Mouse (Mus musculus): ENCODE data around the gene Hoxa11.

Hoxa11 gene

DNA sequence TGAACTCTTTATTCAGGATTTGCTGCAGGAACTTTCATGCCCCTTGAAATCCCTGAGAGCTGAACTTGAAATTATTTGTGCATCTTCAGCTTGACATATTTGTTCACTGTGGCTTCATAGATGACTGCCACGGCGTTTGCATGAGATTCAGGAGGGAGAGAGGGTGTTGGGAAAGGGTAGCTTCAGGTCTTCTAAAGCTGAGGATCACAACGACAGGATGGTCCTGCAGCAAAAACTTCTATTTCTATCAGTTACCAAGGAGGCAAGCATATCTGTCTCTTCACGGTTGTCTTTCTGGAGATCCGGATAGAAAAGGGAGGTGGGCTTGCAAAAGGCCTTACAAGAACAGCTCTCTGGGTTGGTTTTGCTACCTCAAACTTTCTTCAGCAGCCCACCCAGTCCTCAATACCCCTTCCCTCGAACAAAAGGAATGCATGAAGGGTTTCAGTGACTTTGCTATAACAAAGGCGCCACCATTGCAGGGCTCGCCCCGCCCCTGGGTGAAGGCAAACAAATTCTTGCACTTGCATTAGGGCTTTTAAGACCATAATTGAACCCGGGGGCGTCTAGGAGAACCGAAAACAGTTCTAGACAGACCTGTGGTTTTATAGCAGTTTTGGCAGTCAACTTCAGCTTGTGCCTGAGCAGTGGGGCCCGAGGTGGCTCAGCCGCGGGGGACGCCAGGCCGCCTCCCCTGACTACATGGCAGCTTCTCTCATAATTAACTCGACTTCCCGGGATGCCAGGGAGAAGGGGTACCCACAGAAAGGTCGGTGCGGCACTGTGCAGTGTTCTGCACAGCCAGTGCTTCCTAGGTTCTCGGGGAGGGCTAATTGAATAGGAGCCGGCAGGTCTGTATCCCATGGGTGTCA lies 2.4 kb upstream of the Hoxa11 start:
- DNase-seq (ENCODE audit: low spot score) = no peak

GRCm38 (mm10) chr6:52246916-52247315 lies 1.3 kb upstream of the Hoxa11 start:
- DNase-seq (ENCODE audit: low spot score) = no peak

GRCm38 (mm10) chr6:52246403-52246803 lies 793 bp upstream of the Hoxa11 start:
- DNase-seq (ENCODE audit: low spot score) = no peak

DNA sequence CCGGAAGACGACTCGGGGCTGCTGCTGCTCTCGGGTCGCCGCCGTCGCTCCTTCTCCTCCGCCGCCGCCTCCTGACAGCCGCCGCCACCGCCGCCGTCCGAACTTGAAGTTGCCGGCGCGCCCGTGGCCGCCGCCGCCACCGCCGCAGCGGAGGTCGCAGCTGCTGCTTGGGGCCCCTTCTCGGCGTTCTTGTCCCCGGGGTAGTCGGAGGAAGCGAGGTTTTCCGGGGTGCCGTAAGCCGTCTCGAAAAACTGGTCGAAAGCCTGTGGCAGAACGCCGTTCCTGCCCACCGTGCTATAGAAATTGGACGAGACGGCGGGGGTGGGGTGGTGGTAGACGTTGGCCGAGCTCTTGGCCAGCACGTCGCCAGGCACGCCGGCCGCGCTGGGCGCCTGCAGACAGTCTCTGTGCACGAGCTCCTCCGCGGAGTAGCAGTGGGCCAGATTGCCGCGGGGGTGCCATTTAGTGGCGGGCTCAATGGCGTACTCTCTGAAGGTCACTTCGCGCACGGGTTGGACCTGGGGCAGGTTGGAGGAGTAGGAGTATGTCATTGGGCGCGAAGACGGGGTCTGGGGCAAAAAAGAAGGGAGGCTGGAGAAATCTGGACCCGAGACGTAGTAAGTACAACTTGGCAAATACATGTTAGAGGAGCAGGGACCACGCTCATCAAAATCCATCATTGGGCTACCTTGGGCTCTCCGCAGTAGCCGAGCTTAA lies 412 bp downstream of the Hoxa11 start:
- DNase-seq (ENCODE audit: low spot score) = no peak

DNA sequence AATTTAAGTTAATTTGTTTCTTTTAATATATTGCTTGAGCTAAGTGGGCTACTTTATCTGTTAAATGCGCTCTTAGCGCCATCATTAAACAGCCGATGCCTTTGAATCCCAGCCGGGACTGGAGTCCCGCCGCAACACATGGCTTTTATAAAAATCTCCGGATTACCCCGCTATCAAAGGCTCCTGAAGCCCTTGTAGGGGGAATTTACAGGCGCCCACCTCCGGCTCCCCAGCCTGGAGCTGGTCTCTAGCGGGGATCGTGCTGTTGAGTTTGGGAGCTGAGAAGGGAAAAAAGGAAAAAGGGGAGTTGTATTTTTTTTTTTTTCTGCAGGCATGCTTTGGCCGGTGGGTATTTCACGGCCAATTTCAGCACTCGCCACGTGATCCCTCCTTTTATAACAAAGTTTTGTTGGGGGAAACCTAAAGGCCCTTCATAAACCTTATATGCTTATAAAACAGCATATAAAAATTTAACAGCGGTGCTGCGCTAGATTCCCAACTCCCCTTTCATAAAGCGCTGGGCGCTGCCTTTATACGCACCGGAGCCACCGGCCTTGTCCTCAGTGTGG lies 1.1 kb downstream of the Hoxa11 start:
- no peak for DNase-seq (ENCODE audit: low spot score)

GRCm38 (mm10) chr6:52243681-52244121 lies 1.9 kb downstream of the Hoxa11 start:
- no peak for DNase-seq (ENCODE audit: low spot score)

DNA sequence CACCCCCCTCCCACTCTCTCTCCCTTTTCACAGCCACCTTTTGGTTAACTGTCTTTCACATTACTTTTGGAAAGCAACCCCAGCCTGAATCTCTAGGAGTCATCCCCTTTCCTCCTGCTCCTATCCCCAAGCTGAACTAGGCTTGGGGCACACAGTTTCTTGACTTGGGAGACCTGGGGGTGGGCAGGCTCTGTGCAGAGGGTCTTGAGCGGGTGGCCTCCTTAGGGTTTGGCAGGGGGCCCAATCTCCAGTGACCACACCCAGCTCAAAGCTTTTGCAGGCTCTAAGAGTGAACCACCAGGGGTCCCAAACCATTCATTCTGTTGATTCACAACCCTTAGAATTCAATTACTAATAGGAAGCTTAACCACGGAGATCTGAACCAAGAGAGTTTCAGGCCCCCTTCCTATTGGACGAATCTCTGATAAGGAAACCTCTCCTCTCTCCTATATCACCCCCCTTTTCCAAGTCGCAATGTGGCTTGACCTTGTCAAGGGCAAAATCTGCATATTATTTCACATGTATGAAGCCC lies 2.7 kb downstream of the Hoxa11 start:
- DNase-seq (ENCODE audit: low spot score) = no peak

DNA sequence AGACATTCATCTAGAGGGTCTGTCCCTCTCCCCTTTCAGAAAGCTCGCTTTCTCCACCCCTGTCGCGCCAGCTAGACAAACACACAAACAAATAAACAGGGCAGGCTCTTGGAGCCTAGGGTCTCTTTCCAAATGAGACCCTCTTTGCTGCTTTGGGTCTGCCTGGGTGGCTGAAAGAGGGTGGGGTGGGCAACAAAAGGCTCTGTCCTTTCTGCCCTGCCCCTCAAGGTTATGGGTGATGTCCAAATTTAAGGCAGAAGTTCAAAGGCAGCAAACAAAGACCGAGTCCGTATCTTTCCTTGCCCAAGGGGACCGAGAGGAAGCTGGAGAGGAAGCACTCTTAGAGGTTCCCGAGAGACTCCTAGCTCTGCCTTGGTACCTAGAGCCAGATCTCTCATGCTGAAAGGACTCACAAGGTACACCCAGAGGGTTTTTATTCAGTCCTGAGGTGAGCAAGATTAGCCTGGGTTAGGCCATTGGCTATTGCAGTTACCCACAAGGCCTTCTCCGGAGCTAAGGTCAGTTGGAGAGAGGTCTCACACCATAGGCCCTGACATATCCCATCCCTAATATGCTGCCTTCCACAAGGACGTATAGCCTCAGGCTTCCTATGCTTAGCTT lies 4.5 kb downstream of the Hoxa11 start:
- DNase-seq (ENCODE audit: low spot score) = no peak

DNA sequence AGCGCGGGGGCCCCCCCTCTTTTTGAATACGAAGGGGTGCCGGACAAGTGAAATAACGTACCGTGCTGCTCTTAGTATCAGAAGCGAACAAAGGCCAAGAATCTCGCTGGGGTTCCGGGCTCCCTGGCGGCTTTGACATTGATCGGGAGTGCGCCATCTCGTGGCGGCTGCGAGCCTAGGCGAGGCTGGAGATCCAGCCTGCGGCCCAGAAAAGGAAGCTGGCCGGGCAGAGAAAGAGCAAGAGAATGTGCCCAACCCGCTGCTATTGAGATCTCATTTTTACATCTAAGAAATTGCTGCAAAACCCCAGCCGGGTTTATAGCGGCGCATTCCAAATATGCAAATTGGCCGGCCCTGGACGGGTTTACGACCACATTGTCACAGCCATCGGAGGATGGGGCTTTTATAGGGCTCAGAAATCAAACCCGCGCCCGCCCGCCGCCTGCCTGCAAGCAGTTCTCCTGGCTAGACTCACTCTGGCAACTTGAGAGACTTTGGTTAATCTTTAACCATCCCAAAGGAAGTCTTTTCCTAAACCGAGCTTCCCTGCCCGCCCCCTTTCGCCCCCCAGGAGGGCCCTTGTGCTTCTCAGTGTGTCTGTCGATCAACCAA lies 5.1 kb downstream of the Hoxa11 start, which contains the start of gene Hoxa10:
Gene Hoxa10 (minus strand): TSS at position 466 of the 612 bp plus-strand sequence.
- peak; percentile 51 for DNase-seq (ENCODE audit: low spot score)

GRCm38 (mm10) chr6:52239625-52240388 lies 5.8 kb downstream of the Hoxa11 start:
- no peak for DNase-seq (ENCODE audit: low spot score)

GRCm38 (mm10) chr6:52238976-52239375 lies 6.6 kb downstream of the Hoxa11 start:
- DNase-seq (ENCODE audit: low spot score) = no peak

GRCm38 (mm10) chr6:52238155-52238545 lies 7.5 kb downstream of the Hoxa11 start:
- no peak for DNase-seq (ENCODE audit: low spot score)

DNA sequence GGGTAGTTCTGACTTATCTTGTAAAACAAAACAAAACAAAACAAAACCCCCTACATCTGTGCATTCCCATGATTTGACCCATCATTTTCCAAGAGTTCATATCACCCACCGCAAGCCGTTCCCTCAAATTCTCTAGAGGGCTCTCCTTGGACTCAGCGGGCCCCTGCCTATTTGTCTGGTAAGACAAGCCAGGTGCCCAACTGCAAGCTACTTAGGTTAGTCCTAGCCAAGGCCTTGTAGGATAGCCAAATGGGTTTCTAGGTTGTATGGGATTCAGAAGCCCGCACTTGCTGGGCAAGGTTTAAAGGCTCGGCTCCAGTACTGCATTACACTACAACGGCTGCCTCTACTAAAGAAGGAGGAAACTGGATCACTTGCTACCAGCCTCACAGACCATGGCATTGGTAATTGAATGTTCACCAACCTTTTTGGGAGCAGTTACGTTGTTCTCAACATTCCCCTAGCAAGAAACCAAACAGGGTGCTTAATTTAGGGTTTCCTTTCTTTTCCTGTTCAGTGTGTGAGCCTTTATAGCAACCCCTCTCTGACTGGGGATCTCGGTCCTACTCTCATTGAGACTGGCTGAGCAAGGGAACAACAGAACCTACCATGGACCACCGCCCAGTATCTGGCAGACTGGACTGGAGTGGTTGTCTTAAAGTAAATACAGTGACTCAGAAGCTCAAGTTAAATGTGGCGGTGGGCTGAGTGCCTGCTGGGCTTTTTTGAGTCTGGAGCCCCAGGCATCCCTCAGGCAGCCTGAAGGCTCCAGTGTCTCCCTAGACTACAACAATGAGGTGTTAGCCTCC lies 8.1 kb downstream of the Hoxa11 start:
- DNase-seq (ENCODE audit: low spot score) = no peak

GRCm38 (mm10) chr6:52236806-52237205 lies 8.8 kb downstream of the Hoxa11 start:
- DNase-seq (ENCODE audit: low spot score) = no peak

DNA sequence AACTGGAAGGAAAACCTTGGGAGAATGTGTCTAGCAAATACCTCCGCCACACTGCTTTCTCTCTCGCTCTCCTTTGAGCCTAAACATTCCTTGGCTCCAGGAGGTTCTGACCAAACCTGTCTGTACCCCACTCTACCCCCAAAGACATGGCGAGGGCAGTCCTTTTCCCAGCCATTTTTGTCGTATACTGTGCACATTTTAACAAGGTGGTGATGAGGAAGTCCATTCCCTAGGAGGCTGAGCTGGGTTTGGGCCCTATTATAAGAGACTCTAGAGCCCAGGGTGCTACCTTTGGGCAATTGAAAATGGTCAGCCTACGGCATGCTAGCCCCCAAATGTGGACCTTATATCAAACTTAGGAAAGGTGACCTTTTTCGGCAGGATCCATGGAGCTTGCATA lies 9.7 kb downstream of the Hoxa11 start:
- no peak for DNase-seq (ENCODE audit: low spot score)

DNA sequence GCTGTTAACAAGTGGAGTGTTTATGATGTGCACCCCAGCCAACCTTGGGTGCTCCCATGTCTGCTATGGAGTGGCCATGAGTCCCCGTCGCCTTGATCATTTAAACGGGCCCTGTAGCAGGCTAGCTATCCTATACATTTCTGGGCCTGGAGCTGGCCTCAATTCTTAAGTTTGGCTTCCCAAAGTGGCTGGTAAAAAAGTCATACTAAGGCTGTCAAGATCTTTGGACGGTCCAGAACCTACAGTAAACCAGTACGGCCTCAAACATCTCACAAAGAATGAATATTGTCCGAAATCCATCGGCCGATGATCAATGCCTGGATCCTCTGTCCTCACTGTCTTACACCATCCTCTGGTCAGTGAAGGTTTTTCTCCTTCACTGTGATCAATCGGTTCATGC lies 10.3 kb downstream of the Hoxa11 start:
- no peak for DNase-seq (ENCODE audit: low spot score)

DNA sequence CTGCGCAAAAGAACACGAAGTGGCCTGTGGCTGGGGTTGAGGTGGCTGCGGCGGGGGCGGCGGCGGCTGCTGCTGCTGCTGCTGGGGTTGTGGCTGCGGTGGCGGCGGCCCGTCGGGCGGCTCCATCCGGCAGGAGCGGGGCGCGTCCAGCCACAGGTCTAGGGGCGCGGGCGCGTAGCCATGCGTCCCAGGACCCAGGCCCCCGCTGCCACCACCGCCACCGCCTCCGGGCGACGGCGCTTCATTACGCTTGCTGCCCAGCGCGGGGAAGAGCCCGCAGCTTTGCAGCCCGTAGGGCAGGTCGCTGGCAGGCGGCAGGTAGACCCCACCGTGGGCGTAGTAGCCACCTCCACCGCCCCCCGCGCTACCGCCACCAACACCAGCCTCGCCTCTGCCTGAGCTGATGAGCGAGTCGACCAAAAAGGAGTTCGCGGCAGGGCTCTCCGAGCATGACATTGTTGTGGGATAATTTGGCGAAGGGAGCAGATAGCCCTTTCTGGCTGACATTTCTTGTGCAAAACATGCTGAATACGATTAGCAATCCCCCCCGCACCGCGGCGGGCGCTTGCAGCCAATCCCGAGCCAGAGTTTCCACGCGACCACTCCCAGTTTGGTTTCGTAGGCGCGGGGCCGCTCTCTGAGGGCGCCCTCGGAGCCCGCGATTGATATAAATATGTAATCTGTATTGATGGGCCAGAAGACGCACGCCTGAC lies 11.0 kb downstream of the Hoxa11 start:
- DNase-seq (ENCODE audit: low spot score) = no peak

DNA sequence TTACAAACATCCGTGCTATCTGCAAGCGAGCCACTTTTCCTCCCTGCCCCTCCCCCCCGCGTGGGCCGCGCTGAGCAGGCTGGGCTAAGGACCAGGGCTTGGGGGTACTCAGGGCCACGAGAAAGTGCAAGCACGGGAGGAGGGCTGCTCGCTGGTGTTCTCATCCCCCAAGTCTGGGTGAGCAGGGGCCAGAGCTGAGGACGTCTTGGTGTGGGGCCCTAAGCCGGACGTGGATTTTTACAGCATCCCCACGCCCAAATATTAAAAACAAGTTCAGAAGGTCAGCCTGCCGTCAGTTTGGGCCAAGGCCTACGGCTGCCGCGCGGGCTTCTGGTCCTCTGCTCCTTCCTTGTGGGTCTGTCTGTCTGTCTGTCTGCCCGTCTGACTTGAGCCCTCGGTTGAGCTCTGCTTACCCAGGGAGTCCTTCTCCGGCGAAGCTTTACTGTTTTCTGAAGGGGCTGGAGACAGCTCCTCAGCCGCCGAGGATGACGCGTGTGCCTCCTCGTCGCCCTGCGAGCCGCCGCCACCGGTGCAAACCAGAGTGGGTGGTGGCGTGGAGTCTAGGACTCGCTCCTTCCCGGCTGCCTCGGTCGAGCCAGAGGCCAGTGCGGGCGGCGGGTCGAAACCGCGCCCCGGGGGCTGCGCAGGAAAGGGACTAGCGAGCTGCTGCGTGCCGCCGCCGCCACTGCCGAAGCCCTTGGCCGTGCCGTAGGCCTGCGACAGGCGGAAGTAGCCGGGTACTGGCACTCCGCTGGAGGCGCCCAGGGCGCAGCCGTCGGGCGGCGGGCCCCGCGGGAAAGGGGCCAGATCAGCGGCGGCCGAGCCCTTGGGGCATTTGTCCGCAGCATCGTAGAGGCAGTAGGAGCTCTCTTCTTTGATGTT lies 11.8 kb downstream of the Hoxa11 start:
- DNase-seq (ENCODE audit: low spot score) = no peak
